Mouse (Mus musculus) megakaryocyte-erythroid progenitor cell, adult 5-6 weeks (primary cell): Measurements from ENCODE around the gene Clip4. TPM values are rescaled to one million over a fixed set of nuclear protein-coding genes. Genes with fewer than 3 reads are reported as not detected.
"Not testable (repeated sequence)": the region's sequence is repeated elsewhere in the genome, so short reads cannot be mapped to it uniquely, and the experiment has no call there.

Source experiments
- ATAC-seq: replicated peaks from 2 replicates; pipeline ENCODE4 v1.8.0; 2016; ENCODE audit warnings: mild to moderate bottlenecking, inconsistent platforms; ENCODE audit not compliant: severe bottlenecking, poor library complexity, low FRiP score, low TSS enrichment
- total RNA-seq, 2 experiments: library from RNA; stranded (forward) in 1 of 2; stranded (reverse) in 1 of 2; fragments of 200-1000, 215-1000 nt in 1 of 2; fragments of >200 nt in 1 of 2; fragmentation: Nextera tagmentation in 1 of 2; gene quantifications; 2 replicates each; pipeline ENCODE4 v1.2.3; 2014 to 2017

The Clip4 gene
- total RNA-seq (2014; fragmentation: Nextera tagmentation) (not detected in 2 replicates), total RNA-seq (2017) (2.3 TPM in 1 of 2 replicates, not detected in the other)

- not testable (repeated sequence) for ATAC-seq
Observed at GRCm38 (mm10) chr17:71768173-71768572, at the start of gene Clip4. Gene Clip4 (plus strand): TSS chr17:71768473.

GRCm38 (mm10) chr17:71720434-71720833 is 47.8 kb upstream of the Clip4 start:
- no peak for ATAC-seq

GRCm38 (mm10) chr17:71721019-71721418 is 47.3 kb upstream of the Clip4 start:
- ATAC-seq = no peak

- no peak for ATAC-seq
Observed at GRCm38 (mm10) chr17:71730655-71731054, 37.6 kb upstream of the Clip4 start.

GRCm38 (mm10) chr17:71736442-71736841 is 31.8 kb upstream of the Clip4 start:
- no peak for ATAC-seq

GRCm38 (mm10) chr17:71742156-71742555 is 26.1 kb upstream of the Clip4 start:
- ATAC-seq = no peak

GRCm38 (mm10) chr17:71742935-71743334 is 25.3 kb upstream of the Clip4 start:
- no peak for ATAC-seq

GRCm38 (mm10) chr17:71746114-71746513 is 22.2 kb upstream of the Clip4 start:
- ATAC-seq = no peak

- no peak for ATAC-seq
Observed at GRCm38 (mm10) chr17:71747561-71747960, 20.7 kb upstream of the Clip4 start.

- no peak for ATAC-seq
Observed at GRCm38 (mm10) chr17:71749616-71750168, 18.6 kb upstream of the Clip4 start.

- ATAC-seq = no peak
Observed at GRCm38 (mm10) chr17:71752831-71753230, 15.4 kb upstream of the Clip4 start, which contains the start of gene Pcare. Gene Pcare (minus strand): TSS chr17:71752894.

GRCm38 (mm10) chr17:71760536-71760935 is 7.7 kb upstream of the Clip4 start:
- no peak for ATAC-seq

- ATAC-seq = no peak
Observed at GRCm38 (mm10) chr17:71769564-71769963, 1.3 kb downstream of the Clip4 start.

- ATAC-seq = no peak
Observed at GRCm38 (mm10) chr17:71770696-71771095, 2.4 kb downstream of the Clip4 start.

GRCm38 (mm10) chr17:71774173-71774572 is 5.9 kb downstream of the Clip4 start:
- ATAC-seq = no peak

GRCm38 (mm10) chr17:71775279-71775678 is 7.0 kb downstream of the Clip4 start:
- ATAC-seq = no peak

- ATAC-seq = no peak
Observed at GRCm38 (mm10) chr17:71778696-71779095, 10.4 kb downstream of the Clip4 start.

- no peak for ATAC-seq
Observed at GRCm38 (mm10) chr17:71780490-71780889, 12.2 kb downstream of the Clip4 start.

- no peak for ATAC-seq
Observed at GRCm38 (mm10) chr17:71780945-71781344, 12.7 kb downstream of the Clip4 start.

- ATAC-seq = no peak
Observed at GRCm38 (mm10) chr17:71782242-71782698, 14.0 kb downstream of the Clip4 start.

GRCm38 (mm10) chr17:71782699-71783365 is 14.6 kb downstream of the Clip4 start:
- no peak for ATAC-seq
